Mouse (Mus musculus): ENCODE measurements around the gene Cxadr. TPM values are rescaled to one million over a fixed set of nuclear protein-coding genes. Genes with fewer than 3 reads are reported as not detected.

Gene Cxadr
- polyA plus RNA-seq, 1 experiment from 2014 or later: 35.9 TPM

DNA sequence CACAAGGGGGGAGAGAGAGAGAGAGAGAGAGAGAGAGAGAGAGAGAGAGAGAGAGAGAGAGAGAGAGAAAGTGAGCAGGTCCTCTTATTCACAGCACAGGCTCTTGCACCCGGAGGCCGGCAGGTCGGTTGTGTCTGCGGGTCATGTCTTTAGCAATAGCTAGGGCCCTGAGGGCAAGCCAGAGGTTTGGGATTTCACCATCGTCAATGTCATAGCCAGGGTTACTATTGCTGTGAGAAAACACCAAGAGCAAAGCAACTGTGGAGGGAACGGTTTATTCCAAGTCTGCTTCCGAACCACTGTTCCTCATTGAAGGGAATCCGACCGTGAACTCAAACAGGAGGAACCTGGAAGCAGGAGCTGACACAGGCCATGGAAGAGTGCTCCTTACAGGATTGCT, 5.2 kb upstream of the Cxadr start:
- no peak for DNase-seq (ENCODE audit: low spot score)
- WGBS: 79% methylated on average over 9 of the region's 9 CpGs

DNA sequence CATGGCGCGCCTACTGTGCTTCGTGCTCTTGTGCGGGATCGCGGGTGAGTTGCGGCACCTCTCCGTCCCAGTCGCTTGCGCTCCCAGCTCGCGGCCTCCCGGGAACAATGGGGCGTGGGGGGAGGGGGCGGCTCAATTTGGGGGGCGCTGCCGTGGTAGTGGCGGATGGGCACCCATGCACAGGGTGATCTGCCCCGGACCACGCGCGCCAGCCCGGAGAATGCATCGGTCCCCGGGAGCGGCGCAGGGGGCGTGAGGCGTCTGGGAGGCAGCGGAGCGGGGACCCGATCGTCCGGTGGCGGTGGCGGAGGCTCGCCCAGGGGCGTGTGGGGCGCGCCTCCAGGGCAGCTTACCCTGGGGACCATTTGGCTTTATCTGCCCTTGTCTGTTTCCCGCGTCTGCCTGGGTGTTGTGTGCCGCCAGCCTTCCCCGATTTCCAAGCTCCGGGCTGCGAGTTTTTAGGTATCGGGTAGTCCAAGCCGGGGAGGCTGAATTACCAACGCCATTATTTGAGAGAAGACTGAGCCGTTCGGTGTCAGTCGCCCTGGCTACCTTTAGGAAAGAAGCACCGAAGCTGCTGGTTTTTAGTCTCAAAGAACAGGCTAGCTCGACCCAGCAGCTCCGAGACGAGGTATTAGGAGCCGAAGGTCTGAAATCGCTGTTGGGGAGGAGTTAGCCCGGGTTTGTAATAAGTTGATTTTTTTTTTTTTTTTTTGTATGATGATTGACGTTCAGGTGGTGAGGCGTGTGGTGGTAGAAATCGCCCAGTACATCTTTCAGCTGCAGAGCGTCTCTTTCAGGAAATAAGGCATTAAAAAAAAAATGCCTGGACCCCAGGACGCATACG, 765 bp downstream of the Cxadr start:
- peaks cover 6% of the 10 kb centered on the region; the same call in 1 of the 2 replicates for H3K4me1 ChIP-seq (replicated peaks; ENCODE audit: control insufficient read depth, insufficient read depth, low read length)
- H3K4me2 ChIP-seq (ENCODE audit: low read length): peak overlapping the region; percentile 95
- 0 out of 2 replicates have a peak, but pooled peaks cover 5% of the 10 kb centered on the region for H3K27me3 ChIP-seq (replicated peaks; ENCODE audit: control insufficient read depth, insufficient read depth, low read length)
- peak; percentile 80 for DNase-seq (ENCODE audit: low spot score)
- ATAC-seq (replicated peaks; ENCODE audit: low FRiP score, low TSS enrichment, low read depth): peak; percentile 63
- WGBS: under 1% methylated on average over 64 of the region's 65 CpGs
- H3K9ac ChIP-seq (ENCODE audit: low read length): peak overlapping the region; percentile 77
- H3K9me3 ChIP-seq (ENCODE audit: control insufficient read depth, low read length): no peaks in the 10 kb centered on the region
- H3K36me3 ChIP-seq (ENCODE audit: control insufficient read depth, insufficient read depth, low read length): no peaks in the 10 kb centered on the region
- H3K4me3 ChIP-seq (ENCODE audit: low read depth, low read length): peak overlapping the region; percentile 76
- H3K27ac ChIP-seq (ENCODE audit: low read depth): peak overlapping the region; percentile 84

More for the DNA sequence above, 5.2 kb upstream of the Cxadr start:
- H3K9me3 ChIP-seq (ENCODE audit: control insufficient read depth, low read length): no peaks in the 10 kb centered on the region
- no peak for ATAC-seq (replicated peaks; ENCODE audit: low FRiP score, low TSS enrichment, low read depth)
- no peak overlapping the region for H3K9ac ChIP-seq (ENCODE audit: low read length)
- no peaks in the 10 kb centered on the region for H3K36me3 ChIP-seq (ENCODE audit: control insufficient read depth, insufficient read depth, low read length)
- H3K27ac ChIP-seq (ENCODE audit: low read depth): no peak overlapping the region
- H3K4me2 ChIP-seq (ENCODE audit: low read length): no peak overlapping the region
- H3K4me3 ChIP-seq (ENCODE audit: low read depth, low read length): no peak overlapping the region
- H3K4me1 ChIP-seq (replicated peaks; ENCODE audit: control insufficient read depth, insufficient read depth, low read length): peaks cover 4% of the 10 kb centered on the region; the same call in 1 of the 2 replicates
- 0 out of 2 replicates have a peak, but pooled peaks cover 5% of the 10 kb centered on the region for H3K27me3 ChIP-seq (replicated peaks; ENCODE audit: control insufficient read depth, insufficient read depth, low read length)

DNA sequence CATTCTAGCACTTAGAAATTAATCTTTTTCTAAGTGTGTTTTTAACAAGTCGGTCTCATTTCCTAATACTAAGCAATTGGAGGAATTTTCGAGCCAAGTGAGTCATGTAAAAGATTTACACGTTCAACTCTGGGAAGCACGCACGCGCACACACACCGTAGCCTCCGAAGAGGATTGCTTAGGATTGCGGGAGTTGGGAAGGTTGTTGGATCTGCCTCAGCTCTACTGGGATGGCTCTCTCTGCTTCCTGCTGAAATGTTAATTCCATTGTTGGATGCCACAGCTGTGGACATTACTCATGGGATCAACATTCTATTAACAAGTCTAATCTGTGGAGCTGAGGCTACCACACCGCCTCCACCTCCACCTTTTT, 1.4 kb downstream of the Cxadr start:
- Histone ChIP-seq H3K9me3 (ENCODE audit: control insufficient read depth, low read length) (no peaks in the 10 kb centered on the region), H3K36me3 (ENCODE audit: control insufficient read depth, insufficient read depth, low read length) (no peaks in the 10 kb centered on the region), H3K27me3 (replicated peaks; ENCODE audit: control insufficient read depth, insufficient read depth, low read length) (0 out of 2 replicates have a peak, but pooled peaks cover 5% of the 10 kb centered on the region), H3K4me3 (ENCODE audit: low read depth, low read length) (peak overlapping the region; percentile 76), H3K4me2 (ENCODE audit: low read length) (peak overlapping the region; percentile 95), H3K27ac (ENCODE audit: low read depth) (peak overlapping the region; percentile 84; the same call in 1 of the 2 replicates), H3K9ac (ENCODE audit: low read length) (peak overlapping the region; percentile 77), H3K4me1 (replicated peaks; ENCODE audit: control insufficient read depth, insufficient read depth, low read length) (peaks cover 6% of the 10 kb centered on the region; the same call in 1 of the 2 replicates)
- ATAC-seq (replicated peaks; ENCODE audit: low FRiP score, low TSS enrichment, low read depth) (no peak), DNase-seq (ENCODE audit: low spot score) (no peak)
- 6% methylated on average over 10 of the region's 10 CpGs for WGBS

DNA sequence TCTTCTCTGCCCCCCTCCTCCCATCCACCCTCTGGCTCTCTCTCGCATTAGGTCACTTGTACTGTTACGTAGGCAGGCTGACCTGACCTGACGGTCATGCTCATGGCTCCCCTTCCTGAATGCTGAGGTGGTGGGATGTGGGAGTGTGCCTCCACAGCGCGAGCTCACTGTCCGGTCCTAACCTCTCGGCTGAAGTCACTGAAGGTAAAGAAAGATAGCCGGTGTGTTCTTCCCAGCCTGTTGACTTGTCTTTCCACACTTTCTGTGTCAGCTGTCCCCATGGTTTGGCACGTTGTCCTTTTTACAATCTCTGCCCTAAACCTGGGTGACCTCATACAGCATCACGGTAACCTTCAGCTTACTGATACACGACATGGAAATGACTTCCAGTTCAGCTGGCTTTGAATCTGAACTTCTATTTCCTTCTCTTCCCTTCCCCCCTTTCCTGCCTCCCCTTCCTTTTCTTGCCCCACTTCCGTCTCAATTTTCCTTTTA, 4.4 kb downstream of the Cxadr start:
- H3K9ac ChIP-seq (ENCODE audit: low read length): no peak overlapping the region
- WGBS: 85% methylated on average over 12 of the region's 12 CpGs
- no peak overlapping the region for H3K27ac ChIP-seq (ENCODE audit: low read depth)
- no peak overlapping the region for H3K4me3 ChIP-seq (ENCODE audit: low read depth, low read length)
- 0 out of 2 replicates have a peak, but pooled peaks cover 2% of the 10 kb centered on the region for H3K27me3 ChIP-seq (replicated peaks; ENCODE audit: control insufficient read depth, insufficient read depth, low read length)
- peak; percentile 39 for DNase-seq (ENCODE audit: low spot score)
- H3K4me2 ChIP-seq (ENCODE audit: low read length): no peak overlapping the region
- no peak for ATAC-seq (replicated peaks; ENCODE audit: low FRiP score, low TSS enrichment, low read depth)
- H3K36me3 ChIP-seq (ENCODE audit: control insufficient read depth, insufficient read depth, low read length): no peaks in the 10 kb centered on the region
- H3K9me3 ChIP-seq (ENCODE audit: control insufficient read depth, low read length): no peaks in the 10 kb centered on the region
- H3K4me1 ChIP-seq (replicated peaks; ENCODE audit: control insufficient read depth, insufficient read depth, low read length): peaks cover 6% of the 10 kb centered on the region; the same call in 1 of the 2 replicates

DNA sequence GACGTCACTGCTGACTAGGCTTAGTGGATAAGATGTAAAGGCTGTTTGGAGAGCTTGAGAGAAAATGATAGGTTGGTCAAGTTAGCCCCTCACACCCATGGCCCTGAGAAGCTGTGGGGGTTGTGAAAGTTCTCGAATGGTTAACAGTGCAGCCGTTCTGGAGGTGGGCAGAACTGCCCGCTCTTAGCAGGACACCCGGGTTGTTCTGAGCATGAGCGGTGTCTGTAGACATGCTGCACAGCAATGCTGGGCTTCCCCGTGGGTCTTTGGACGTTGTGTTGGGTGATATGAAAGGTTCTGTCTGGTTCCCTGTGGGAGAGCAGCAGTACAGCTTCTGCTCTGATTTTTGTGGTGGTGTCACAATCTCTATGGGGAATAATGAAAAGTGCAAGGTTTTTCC, 5.3 kb downstream of the Cxadr start:
- H3K4me3 ChIP-seq (ENCODE audit: low read depth, low read length): no peak overlapping the region
- H3K27me3 ChIP-seq (replicated peaks; ENCODE audit: control insufficient read depth, insufficient read depth, low read length): no peaks in the 10 kb centered on the region
- no peaks in the 10 kb centered on the region for H3K9me3 ChIP-seq (ENCODE audit: control insufficient read depth, low read length)
- no peaks in the 10 kb centered on the region for H3K36me3 ChIP-seq (ENCODE audit: control insufficient read depth, insufficient read depth, low read length)
- 88% methylated on average over 8 of the region's 8 CpGs for WGBS
- DNase-seq (ENCODE audit: low spot score): peak; percentile 20
- no peak overlapping the region for H3K27ac ChIP-seq (ENCODE audit: low read depth)
- no peak overlapping the region for H3K9ac ChIP-seq (ENCODE audit: low read length)
- ATAC-seq (replicated peaks; ENCODE audit: low FRiP score, low TSS enrichment, low read depth): no peak
- no peak overlapping the region for H3K4me2 ChIP-seq (ENCODE audit: low read length)
- no peaks in the 10 kb centered on the region for H3K4me1 ChIP-seq (replicated peaks; ENCODE audit: control insufficient read depth, insufficient read depth, low read length)

DNA sequence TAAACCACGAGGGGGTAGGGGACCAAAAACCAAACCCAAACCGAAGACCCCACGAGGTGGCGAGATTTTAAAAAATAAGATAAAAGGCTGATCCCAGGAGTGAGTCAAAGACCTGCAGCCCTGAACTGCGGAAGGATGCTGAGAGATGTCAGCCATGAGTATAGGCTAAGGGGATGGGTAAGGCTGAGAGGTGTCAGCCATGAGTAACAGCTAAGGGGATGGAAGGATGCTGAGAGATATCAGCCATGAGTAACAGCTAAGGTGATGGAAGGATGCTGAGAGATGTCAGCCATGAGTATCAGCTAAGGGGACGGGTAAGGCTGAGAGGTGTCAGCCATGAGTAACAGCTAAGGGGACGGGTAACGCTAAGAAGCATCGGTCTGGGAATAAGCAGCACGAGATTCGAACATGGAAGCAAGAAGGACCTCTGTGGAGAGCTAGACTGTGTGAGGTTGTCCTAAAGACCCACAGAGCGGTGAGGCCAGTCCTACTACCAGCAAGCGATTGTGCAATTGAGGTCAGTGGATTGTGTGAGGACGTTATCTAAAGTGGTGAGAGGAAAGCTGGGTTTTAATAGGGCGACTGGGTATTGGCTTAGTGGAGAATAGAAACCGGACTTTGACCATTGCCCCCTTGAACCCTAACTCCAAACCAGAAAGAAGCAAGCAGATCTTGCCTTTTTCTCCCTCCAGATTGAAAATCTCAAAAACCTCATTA, 6.3 kb downstream of the Cxadr start:
- Histone ChIP-seq H3K4me2 (ENCODE audit: low read length) (no peak overlapping the region), H3K4me3 (ENCODE audit: low read depth, low read length) (no peak overlapping the region), H3K9ac (ENCODE audit: low read length) (no peak overlapping the region), H3K9me3 (ENCODE audit: control insufficient read depth, low read length) (no peaks in the 10 kb centered on the region), H3K27me3 (replicated peaks; ENCODE audit: control insufficient read depth, insufficient read depth, low read length) (no peaks in the 10 kb centered on the region), H3K36me3 (ENCODE audit: control insufficient read depth, insufficient read depth, low read length) (no peaks in the 10 kb centered on the region), H3K27ac (ENCODE audit: low read depth) (no peak overlapping the region), H3K4me1 (replicated peaks; ENCODE audit: control insufficient read depth, insufficient read depth, low read length) (no peaks in the 10 kb centered on the region)
- ATAC-seq (replicated peaks; ENCODE audit: low FRiP score, low TSS enrichment, low read depth) (0 out of 2 replicates have a peak, but pooled peaks have one; percentile 16), DNase-seq (ENCODE audit: low spot score) (peak; percentile 50)
- 85% methylated on average over 16 of the region's 16 CpGs for WGBS

DNA sequence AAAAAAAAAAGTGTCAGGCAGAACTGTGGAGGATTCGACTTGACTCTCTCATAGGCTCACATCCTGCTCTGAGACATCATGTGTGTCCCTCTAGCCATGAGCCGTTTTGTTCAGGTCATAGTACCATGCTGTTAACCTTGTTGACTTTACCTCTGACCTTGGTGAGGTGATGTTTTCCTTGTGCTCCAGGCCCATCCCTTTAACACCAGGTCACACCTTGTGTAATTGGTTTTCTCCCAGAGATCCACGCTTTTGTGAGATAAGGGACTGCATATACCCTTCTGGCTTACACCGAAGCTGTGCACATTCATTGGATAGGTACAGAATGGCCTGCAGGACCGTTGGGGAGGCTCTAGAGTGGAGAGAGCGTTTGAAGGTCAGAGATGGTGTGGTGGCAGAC, 8.0 kb downstream of the Cxadr start:
- peaks cover 5% of the 10 kb centered on the region; the same call in 1 of the 2 replicates for H3K4me1 ChIP-seq (replicated peaks; ENCODE audit: control insufficient read depth, insufficient read depth, low read length)
- no peaks in the 10 kb centered on the region for H3K36me3 ChIP-seq (ENCODE audit: control insufficient read depth, insufficient read depth, low read length)
- no peak overlapping the region for H3K27ac ChIP-seq (ENCODE audit: low read depth)
- no peaks in the 10 kb centered on the region for H3K27me3 ChIP-seq (replicated peaks; ENCODE audit: control insufficient read depth, insufficient read depth, low read length)
- H3K4me3 ChIP-seq (ENCODE audit: low read depth, low read length): no peak overlapping the region
- no peaks in the 10 kb centered on the region for H3K9me3 ChIP-seq (ENCODE audit: control insufficient read depth, low read length)
- no peak overlapping the region for H3K9ac ChIP-seq (ENCODE audit: low read length)
- ATAC-seq (replicated peaks; ENCODE audit: low FRiP score, low TSS enrichment, low read depth) (no peak), DNase-seq (ENCODE audit: low spot score) (peak; percentile 42)
- 68% methylated on average over 6 of the region's 6 CpGs for WGBS
- H3K4me2 ChIP-seq (ENCODE audit: low read length): no peak overlapping the region

DNA sequence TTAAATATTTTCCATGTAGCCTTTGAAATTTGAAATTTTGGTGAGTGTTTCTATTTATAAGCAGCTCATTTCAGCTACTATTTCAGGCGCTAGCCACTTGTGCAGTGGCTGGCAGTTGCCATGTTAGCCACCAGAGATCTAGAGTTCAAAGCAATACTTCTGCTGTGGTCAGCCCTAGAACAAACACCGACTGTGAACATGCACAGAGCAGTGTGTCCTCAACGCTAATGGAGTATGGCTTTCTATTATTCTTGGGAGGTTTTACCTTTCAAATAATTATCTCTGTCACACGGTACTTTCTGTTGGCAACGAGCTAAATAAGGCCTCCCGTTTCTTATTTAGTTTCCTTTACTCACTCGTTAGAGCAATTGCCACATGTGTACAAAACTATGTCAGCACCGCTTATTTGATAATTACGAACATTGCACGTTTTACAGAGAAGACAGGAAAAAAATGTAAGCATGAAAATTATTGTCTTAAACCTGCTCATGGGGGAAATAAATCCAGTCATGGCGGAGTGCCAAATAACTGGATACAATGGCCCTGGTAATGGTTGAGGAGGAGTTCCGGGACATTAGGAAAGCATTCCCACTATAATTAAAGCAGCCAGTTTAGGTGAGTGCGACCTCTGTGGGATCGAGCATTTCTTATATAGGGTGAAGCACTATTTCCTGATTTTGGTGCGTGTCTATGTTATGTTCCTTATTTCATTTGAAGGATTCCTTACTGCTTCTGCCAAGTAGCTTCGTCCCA, 12.0 kb downstream of the Cxadr start:
- Histone ChIP-seq H3K4me1 (replicated peaks; ENCODE audit: control insufficient read depth, insufficient read depth, low read length) (peaks cover 7% of the 10 kb centered on the region; the same call in 1 of the 2 replicates), H3K27me3 (replicated peaks; ENCODE audit: control insufficient read depth, insufficient read depth, low read length) (no peaks in the 10 kb centered on the region), H3K4me3 (ENCODE audit: low read depth, low read length) (no peak overlapping the region), H3K36me3 (ENCODE audit: control insufficient read depth, insufficient read depth, low read length) (no peaks in the 10 kb centered on the region), H3K27ac (ENCODE audit: low read depth) (no peak overlapping the region), H3K4me2 (ENCODE audit: low read length) (no peak overlapping the region), H3K9ac (ENCODE audit: low read length) (no peak overlapping the region), H3K9me3 (ENCODE audit: control insufficient read depth, low read length) (no peaks in the 10 kb centered on the region)
- DNase-seq (ENCODE audit: low spot score): peak; percentile 32
- no peak for ATAC-seq (replicated peaks; ENCODE audit: low FRiP score, low TSS enrichment, low read depth)
- WGBS: 73% methylated on average over 16 of the region's 16 CpGs
